Mouse (Mus musculus): ENCODE results near the gene Ptprj.

- TF ChIP-seq CTCF (IDR thresholded peaks at IDR 0.05; ENCODE audit: low read depth, low read length) = no peak
- no peak for TF ChIP-seq POLR2A (IDR thresholded peaks at IDR 0.05; ENCODE audit: borderline replicate concordance, low read depth, low read length)
Observed at GRCm38 (mm10) chr2:90506143-90506542, 74.3 kb downstream of the Ptprj start.
